Mouse (Mus musculus): ENCODE results near the gene Tpd52l1.
"Not testable (repeated sequence)": the region's sequence is repeated elsewhere in the genome, so short reads cannot be mapped to it uniquely, and the experiment has no call there.

The Tpd52l1 gene

GRCm38 (mm10) chr10:31445291-31446124 lies at the start of gene Tpd52l1:
TSS of gene Tpd52l1 (minus strand) at chr10:31445958.
- DNase-seq: peak; percentile 85 to 89

- DNase-seq: no peak
Measured at GRCm38 (mm10) chr10:31494296-31494695, 48.5 kb upstream of the Tpd52l1 start.

- DNase-seq: no peak
Measured at GRCm38 (mm10) chr10:31467043-31467898, 21.5 kb upstream of the Tpd52l1 start.

- no peak for DNase-seq
Measured at GRCm38 (mm10) chr10:31465840-31466541, 20.2 kb upstream of the Tpd52l1 start.

GRCm38 (mm10) chr10:31465424-31465823 lies 19.7 kb upstream of the Tpd52l1 start:
- DNase-seq: no peak

GRCm38 (mm10) chr10:31463044-31463443 lies 17.3 kb upstream of the Tpd52l1 start:
- no peak for DNase-seq

- DNase-seq: no peak
Measured at GRCm38 (mm10) chr10:31456806-31457205, 11.0 kb upstream of the Tpd52l1 start.

GRCm38 (mm10) chr10:31447083-31447482 lies 1.3 kb upstream of the Tpd52l1 start:
- no peak for DNase-seq

GRCm38 (mm10) chr10:31444206-31444605 lies 1.6 kb downstream of the Tpd52l1 start:
- DNase-seq: peak in 1 of 2 experiments; percentile 23

- no peak for DNase-seq
Measured at GRCm38 (mm10) chr10:31441491-31441890, 4.3 kb downstream of the Tpd52l1 start.

- DNase-seq: no peak
Measured at GRCm38 (mm10) chr10:31436047-31436446, 9.7 kb downstream of the Tpd52l1 start.

GRCm38 (mm10) chr10:31417956-31418355 lies 27.8 kb downstream of the Tpd52l1 start:
- DNase-seq: no peak

- no peak for DNase-seq
Measured at GRCm38 (mm10) chr10:31392990-31393389, 52.8 kb downstream of the Tpd52l1 start.

GRCm38 (mm10) chr10:31390777-31391395 lies 54.9 kb downstream of the Tpd52l1 start:
- DNase-seq: no peak

GRCm38 (mm10) chr10:31388566-31388965 lies 57.2 kb downstream of the Tpd52l1 start:
- DNase-seq: not testable (repeated sequence)

- not testable (repeated sequence) for DNase-seq
Measured at GRCm38 (mm10) chr10:31370200-31370599, 75.6 kb downstream of the Tpd52l1 start.

- DNase-seq: no peak
Measured at GRCm38 (mm10) chr10:31359749-31360148, 86.0 kb downstream of the Tpd52l1 start.

GRCm38 (mm10) chr10:31354886-31355461 lies 90.8 kb downstream of the Tpd52l1 start:
- no peak for DNase-seq

GRCm38 (mm10) chr10:31354141-31354540 lies 91.6 kb downstream of the Tpd52l1 start:
- no peak for DNase-seq

- DNase-seq: no peak
Measured at GRCm38 (mm10) chr10:31352845-31353427, 92.8 kb downstream of the Tpd52l1 start.

- no peak for DNase-seq
Measured at GRCm38 (mm10) chr10:31351056-31351455, 94.7 kb downstream of the Tpd52l1 start.

- DNase-seq: no peak
Measured at GRCm38 (mm10) chr10:31346401-31346800, 99.4 kb downstream of the Tpd52l1 start.

All from cerebellum, postnatal 25 days (tissue).